Mouse (Mus musculus) forebrain, postnatal 0 days (tissue): ENCODE results near the gene Cdhr4. TPM values are rescaled to one million over a fixed set of nuclear protein-coding genes. Genes with fewer than 3 reads are reported as not detected.

Experiments used
- ATAC-seq: fragments of 200-750 bp; cut with Nextera tagmentation; 2 replicates; pipeline ENCODE4 v1.8.0; 2017; ENCODE audit warnings: mild to moderate bottlenecking, moderate library complexity
- DNase-seq: peaks from one replicate; pipeline ENCODE4 v3.0.0-alpha.2; 2015
- H3K27ac ChIP-seq: fragments of 300-500 bp; sonication (generic); 2 replicates; pipeline ENCODE4 v1.5.1; 2014; ENCODE audit warnings: low read depth, mild to moderate bottlenecking, antibody characterized with exemption, low read length, moderate library complexity, mixed read lengths
- H3K27me3 ChIP-seq: fragments of 300-500 bp; sonication (generic); 2 replicates; pipeline ENCODE4 v1.6.1; 2014; ENCODE audit warnings: mild to moderate bottlenecking, low read length, mixed read lengths; ENCODE audit not compliant: insufficient read depth
- H3K36me3 ChIP-seq: fragments of 300-500 bp; sonication (generic); 2 replicates; pipeline ENCODE4 v1.6.1; 2014; ENCODE audit warnings: mild to moderate bottlenecking, moderate library complexity; ENCODE audit not compliant: insufficient read depth
- H3K4me1 ChIP-seq: fragments of 300-500 bp; sonication (generic); 2 replicates; pipeline ENCODE4 v1.6.1; 2014; ENCODE audit warnings: antibody characterized with exemption; ENCODE audit not compliant: insufficient read depth
- H3K4me2 ChIP-seq: fragments of 300-500 bp; sonication (generic); 2 replicates; pipeline ENCODE4 v1.6.1; 2014; ENCODE audit warnings: low read depth, mild to moderate bottlenecking, moderate library complexity
- H3K4me3 ChIP-seq: fragments of 300-500 bp; sonication (generic); 2 replicates; pipeline ENCODE4 v1.5.1; 2014; ENCODE audit warnings: low read depth, low read length, mixed read lengths
- H3K9ac ChIP-seq: fragments of 300-500 bp; sonication (generic); 2 replicates; pipeline ENCODE4 v1.6.1; 2014; ENCODE audit warnings: mild to moderate bottlenecking
- H3K9me3 ChIP-seq: fragments of 300-500 bp; sonication (generic); 2 replicates; pipeline ENCODE4 v1.6.1; 2016; ENCODE audit warnings: low read length
- CTCF ChIP-seq: sonication (generic); IDR thresholded peaks from 2 replicates; pipeline ENCODE4 v1.5.1; 2016; ENCODE audit warnings: antibody characterized with exemption, control low read depth, low read depth
- WGBS: fragments of 180-500 bp; shearing (Covaris S2); extraction: QIAGEN DNeasy Blood & Tissue Kit; methylation state at CpG from one replicate; pipeline ENCODE4 v1.1.7; 2014; 5-methylcytosine and 5-hydroxymethylcytosine counted together
- polyA plus RNA-seq: library from polyadenylated mRNA; unstranded; fragments of >200 nt; fragmentation: Nextera tagmentation; extraction: Ambion mirVana; gene quantifications from 2 replicates; pipeline ENCODE4 v1.2.1, GENCODE M21; 2015
- total RNA-seq: library from RNA; depleted of rRNA; stranded (reverse); fragments of >200 nt; gene quantifications from 2 replicates; pipeline ENCODE4 v1.2.3, GENCODE M21; 2014

The Cdhr4 gene
- total and polyA plus RNA-seq, 2 experiments from 2014 or later: 0.38 to 4.4 TPM

- Histone ChIP-seq H3K4me2 (no peak overlapping the region), H3K27me3 (no peaks in the 10 kb centered on the region), H3K4me3 (no peak overlapping the region), H3K27ac (no peak overlapping the region), H3K9me3 (no peaks in the 10 kb centered on the region), H3K9ac (no peak overlapping the region), H3K36me3 (peaks cover 11% of the 10 kb centered on the region), H3K4me1 (peaks cover 4% of the 10 kb centered on the region; the same call in 1 of the 2 replicates)
- ATAC-seq (no peak), DNase-seq (no peak)
- TF ChIP-seq CTCF: no peak
- 91% methylated on average over 10 of the region's 10 CpGs for WGBS
Observed at GRCm38 (mm10) chr9:107966676-107967075, 25.6 kb upstream of the Cdhr4 start.

- Histone ChIP-seq H3K36me3 (peaks cover 16% of the 10 kb centered on the region), H3K4me2 (no peak overlapping the region), H3K9ac (no peak overlapping the region), H3K9me3 (no peaks in the 10 kb centered on the region), H3K4me3 (no peak overlapping the region), H3K27me3 (no peaks in the 10 kb centered on the region), H3K27ac (no peak overlapping the region), H3K4me1 (no peaks in the 10 kb centered on the region)
- no peak for TF ChIP-seq CTCF
- no peak for DNase-seq
- ATAC-seq: no peak
- 86% methylated on average over 6 of the region's 6 CpGs for WGBS
Observed at GRCm38 (mm10) chr9:107967437-107967836, 24.9 kb upstream of the Cdhr4 start.

GRCm38 (mm10) chr9:107968531-107968930 is 23.8 kb upstream of the Cdhr4 start:
- ATAC-seq (no peak), DNase-seq (no peak)
- H3K27ac ChIP-seq: no peak overlapping the region
- no peak overlapping the region for H3K4me3 ChIP-seq
- H3K4me1 ChIP-seq: no peaks in the 10 kb centered on the region
- H3K4me2 ChIP-seq: no peak overlapping the region
- H3K36me3 ChIP-seq: peaks cover 16% of the 10 kb centered on the region; the same call in 1 of the 2 replicates
- TF ChIP-seq CTCF: no peak
- no peaks in the 10 kb centered on the region for H3K27me3 ChIP-seq
- H3K9ac ChIP-seq: no peak overlapping the region
- H3K9me3 ChIP-seq: no peaks in the 10 kb centered on the region
- 92% methylated on average over 7 of the region's 7 CpGs for WGBS

- Histone ChIP-seq H3K4me1 (no peaks in the 10 kb centered on the region), H3K4me2 (no peak overlapping the region), H3K27me3 (no peaks in the 10 kb centered on the region), H3K36me3 (peaks cover 13% of the 10 kb centered on the region; the same call in 1 of the 2 replicates), H3K9me3 (no peaks in the 10 kb centered on the region), H3K27ac (no peak overlapping the region), H3K9ac (no peak overlapping the region), H3K4me3 (no peak overlapping the region)
- 93% methylated on average over 5 of the region's 5 CpGs for WGBS
- ATAC-seq (no peak), DNase-seq (no peak)
- no peak for TF ChIP-seq CTCF
Observed at GRCm38 (mm10) chr9:107970311-107970710, 22.0 kb upstream of the Cdhr4 start.

- H3K4me1 ChIP-seq: no peaks in the 10 kb centered on the region
- H3K36me3 ChIP-seq: peaks cover 13% of the 10 kb centered on the region; the same call in 1 of the 2 replicates
- 83% methylated on average over 8 of the region's 8 CpGs for WGBS
- DNase-seq (no peak), ATAC-seq (no peak)
- H3K27ac ChIP-seq: no peak overlapping the region
- no peaks in the 10 kb centered on the region for H3K9me3 ChIP-seq
- H3K9ac ChIP-seq: no peak overlapping the region
- H3K27me3 ChIP-seq: no peaks in the 10 kb centered on the region
- H3K4me2 ChIP-seq: no peak overlapping the region
- no peak for TF ChIP-seq CTCF
- H3K4me3 ChIP-seq: no peak overlapping the region
Observed at GRCm38 (mm10) chr9:107971690-107972541, 20.4 kb upstream of the Cdhr4 start.

- 90% methylated on average over 10 of the region's 10 CpGs for WGBS
- Histone ChIP-seq H3K36me3 (0 out of 2 replicates have a peak, but pooled peaks cover 5% of the 10 kb centered on the region), H3K27ac (no peak overlapping the region), H3K4me2 (no peak overlapping the region), H3K9ac (no peak overlapping the region), H3K4me3 (no peak overlapping the region), H3K4me1 (no peaks in the 10 kb centered on the region), H3K27me3 (no peaks in the 10 kb centered on the region), H3K9me3 (no peaks in the 10 kb centered on the region)
- DNase-seq (no peak), ATAC-seq (no peak)
- no peak for TF ChIP-seq CTCF
Observed at GRCm38 (mm10) chr9:107974491-107975171, 17.7 kb upstream of the Cdhr4 start.
